Mouse (Mus musculus): ENCODE results near the gene Olfr221. TPM values are rescaled to one million over a fixed set of nuclear protein-coding genes. Genes with fewer than 3 reads are reported as not detected.

Gene Olfr221
- polyA plus RNA-seq, 1 experiment from 2014 or later, result not detected

- no peak for DNase-seq (ENCODE audit: low spot score)
- 67% methylated on average over 1 of the region's 1 CpGs for WGBS
- ATAC-seq (ENCODE audit: insufficient read depth, low FRiP score, low TSS enrichment), result no peak
- Histone ChIP-seq H3K4me3 (ENCODE audit: low read depth, low read length) (0 out of 2 replicates have a peak overlapping the region, but pooled peaks have one; percentile 13), H3K9ac (ENCODE audit: low read length) (no peak overlapping the region), H3K4me1 (ENCODE audit: control insufficient read depth, insufficient read depth, low read length) (peaks cover 55% of the 10 kb centered on the region), H3K4me2 (ENCODE audit: low read depth) (peak overlapping the region; percentile 26), H3K36me3 (ENCODE audit: control insufficient read depth, insufficient read depth, low read length) (peaks cover 11% of the 10 kb centered on the region), H3K27ac (ENCODE audit: low read depth, low read length) (peak overlapping the region; percentile 100), H3K27me3 (ENCODE audit: control insufficient read depth, insufficient read depth, low read length) (no peaks in the 10 kb centered on the region), H3K9me3 (ENCODE audit: control insufficient read depth, low read length) (no peaks in the 10 kb centered on the region)
These were observed 30.6 kb downstream of the Olfr221 start for GRCm38 (mm10) chr14:52011683-52012082.

- Histone ChIP-seq H3K4me3 (ENCODE audit: low read depth, low read length) (peak overlapping the region; percentile 28), H3K9ac (ENCODE audit: low read length) (peak overlapping the region; percentile 69), H3K27ac (ENCODE audit: low read depth, low read length) (peak overlapping the region; percentile 97), H3K9me3 (ENCODE audit: control insufficient read depth, low read length) (no peaks in the 10 kb centered on the region), H3K27me3 (ENCODE audit: control insufficient read depth, insufficient read depth, low read length) (no peaks in the 10 kb centered on the region), H3K4me1 (ENCODE audit: control insufficient read depth, insufficient read depth, low read length) (peaks cover 46% of the 10 kb centered on the region), H3K4me2 (ENCODE audit: low read depth) (peak overlapping the region; percentile 47), H3K36me3 (ENCODE audit: control insufficient read depth, insufficient read depth, low read length) (peaks cover 18% of the 10 kb centered on the region)
- WGBS, result under 1% methylated on average over 9 of the region's 9 CpGs
- ATAC-seq (ENCODE audit: insufficient read depth, low FRiP score, low TSS enrichment) (peak; percentile 81), DNase-seq (ENCODE audit: low spot score) (peak; percentile 90)
These were observed 31.7 kb downstream of the Olfr221 start for GRCm38 (mm10) chr14:52010446-52011111.

- Histone ChIP-seq H3K27me3 (ENCODE audit: control insufficient read depth, insufficient read depth, low read length) (no peaks in the 10 kb centered on the region), H3K4me1 (ENCODE audit: control insufficient read depth, insufficient read depth, low read length) (peaks cover 45% of the 10 kb centered on the region), H3K27ac (ENCODE audit: low read depth, low read length) (peak overlapping the region; percentile 97), H3K4me3 (ENCODE audit: low read depth, low read length) (peak overlapping the region; percentile 28), H3K9me3 (ENCODE audit: control insufficient read depth, low read length) (no peaks in the 10 kb centered on the region), H3K36me3 (ENCODE audit: control insufficient read depth, insufficient read depth, low read length) (peaks cover 23% of the 10 kb centered on the region), H3K9ac (ENCODE audit: low read length) (peak overlapping the region; percentile 69), H3K4me2 (ENCODE audit: low read depth) (peak overlapping the region; percentile 47)
- ATAC-seq (ENCODE audit: insufficient read depth, low FRiP score, low TSS enrichment) (no peak), DNase-seq (ENCODE audit: low spot score) (no peak)
- WGBS, result 49% methylated on average over 6 of the region's 6 CpGs
These were observed 32.4 kb downstream of the Olfr221 start for GRCm38 (mm10) chr14:52009841-52010240.

- Histone ChIP-seq H3K27ac (ENCODE audit: low read depth, low read length) (peak overlapping the region; percentile 24; the same call in 1 of the 2 replicates), H3K27me3 (ENCODE audit: control insufficient read depth, insufficient read depth, low read length) (no peaks in the 10 kb centered on the region), H3K4me3 (ENCODE audit: low read depth, low read length) (peak overlapping the region; percentile 28), H3K9ac (ENCODE audit: low read length) (peak overlapping the region; percentile 39; the same call in 1 of the 2 replicates), H3K4me1 (ENCODE audit: control insufficient read depth, insufficient read depth, low read length) (peaks cover 50% of the 10 kb centered on the region), H3K4me2 (ENCODE audit: low read depth) (peak overlapping the region; percentile 47), H3K9me3 (ENCODE audit: control insufficient read depth, low read length) (no peaks in the 10 kb centered on the region), H3K36me3 (ENCODE audit: control insufficient read depth, insufficient read depth, low read length) (peaks cover 23% of the 10 kb centered on the region)
- no peak for ATAC-seq (ENCODE audit: insufficient read depth, low FRiP score, low TSS enrichment)
- DNase-seq (ENCODE audit: low spot score), result no peak
- WGBS, result 43% methylated on average over 26 of the region's 26 CpGs
These were observed 32.9 kb downstream of the Olfr221 start for GRCm38 (mm10) chr14:52009361-52009760.

- ATAC-seq (ENCODE audit: insufficient read depth, low FRiP score, low TSS enrichment), result peak; percentile 8; the same call in 1 of the 2 replicates
- H3K4me2 ChIP-seq (ENCODE audit: low read depth), result peak overlapping the region; percentile 47
- H3K27ac ChIP-seq (ENCODE audit: low read depth, low read length), result peak overlapping the region; percentile 24; the same call in 1 of the 2 replicates
- H3K9me3 ChIP-seq (ENCODE audit: control insufficient read depth, low read length), result no peaks in the 10 kb centered on the region
- H3K9ac ChIP-seq (ENCODE audit: low read length), result peak overlapping the region; percentile 39; the same call in 1 of the 2 replicates
- peak; percentile 91 for DNase-seq (ENCODE audit: low spot score)
- H3K4me1 ChIP-seq (ENCODE audit: control insufficient read depth, insufficient read depth, low read length), result peaks cover 54% of the 10 kb centered on the region
- peak overlapping the region; percentile 28; the same call in 1 of the 2 replicates for H3K4me3 ChIP-seq (ENCODE audit: low read depth, low read length)
- H3K27me3 ChIP-seq (ENCODE audit: control insufficient read depth, insufficient read depth, low read length), result no peaks in the 10 kb centered on the region
- WGBS, result 58% methylated on average over 38 of the region's 38 CpGs
- peaks cover 23% of the 10 kb centered on the region for H3K36me3 ChIP-seq (ENCODE audit: control insufficient read depth, insufficient read depth, low read length)
These were observed 33.7 kb downstream of the Olfr221 start for GRCm38 (mm10) chr14:52008321-52009203.

GRCm38 (mm10) chr14:52006771-52007170 is 35.5 kb downstream of the Olfr221 start:
- H3K27ac ChIP-seq (ENCODE audit: low read depth, low read length), result no peak overlapping the region
- H3K36me3 ChIP-seq (ENCODE audit: control insufficient read depth, insufficient read depth, low read length), result peaks cover 32% of the 10 kb centered on the region
- H3K4me2 ChIP-seq (ENCODE audit: low read depth), result no peak overlapping the region
- H3K27me3 ChIP-seq (ENCODE audit: control insufficient read depth, insufficient read depth, low read length), result no peaks in the 10 kb centered on the region
- H3K9me3 ChIP-seq (ENCODE audit: control insufficient read depth, low read length), result no peaks in the 10 kb centered on the region
- no peak overlapping the region for H3K9ac ChIP-seq (ENCODE audit: low read length)
- H3K4me1 ChIP-seq (ENCODE audit: control insufficient read depth, insufficient read depth, low read length), result peaks cover 42% of the 10 kb centered on the region
- H3K4me3 ChIP-seq (ENCODE audit: low read depth, low read length), result no peak overlapping the region
- 97% methylated on average over 23 of the region's 23 CpGs for WGBS
- ATAC-seq (ENCODE audit: insufficient read depth, low FRiP score, low TSS enrichment) (no peak), DNase-seq (ENCODE audit: low spot score) (no peak)

- no peaks in the 10 kb centered on the region for H3K9me3 ChIP-seq (ENCODE audit: control insufficient read depth, low read length)
- no peak overlapping the region for H3K4me3 ChIP-seq (ENCODE audit: low read depth, low read length)
- no peak overlapping the region for H3K4me2 ChIP-seq (ENCODE audit: low read depth)
- H3K27ac ChIP-seq (ENCODE audit: low read depth, low read length), result no peak overlapping the region
- H3K36me3 ChIP-seq (ENCODE audit: control insufficient read depth, insufficient read depth, low read length), result peaks cover 32% of the 10 kb centered on the region
- no peaks in the 10 kb centered on the region for H3K27me3 ChIP-seq (ENCODE audit: control insufficient read depth, insufficient read depth, low read length)
- WGBS, result 77% methylated on average over 7 of the region's 8 CpGs
- H3K4me1 ChIP-seq (ENCODE audit: control insufficient read depth, insufficient read depth, low read length), result peaks cover 37% of the 10 kb centered on the region
- H3K9ac ChIP-seq (ENCODE audit: low read length), result no peak overlapping the region
- DNase-seq (ENCODE audit: low spot score), result peak; percentile 42
- ATAC-seq (ENCODE audit: insufficient read depth, low FRiP score, low TSS enrichment), result no peak
These were observed 36.0 kb downstream of the Olfr221 start for GRCm38 (mm10) chr14:52006241-52006640.

GRCm38 (mm10) chr14:52005616-52006015 is 36.6 kb downstream of the Olfr221 start:
- Histone ChIP-seq H3K4me2 (ENCODE audit: low read depth) (no peak overlapping the region), H3K27me3 (ENCODE audit: control insufficient read depth, insufficient read depth, low read length) (no peaks in the 10 kb centered on the region), H3K4me3 (ENCODE audit: low read depth, low read length) (no peak overlapping the region), H3K27ac (ENCODE audit: low read depth, low read length) (no peak overlapping the region), H3K36me3 (ENCODE audit: control insufficient read depth, insufficient read depth, low read length) (peaks cover 35% of the 10 kb centered on the region), H3K9ac (ENCODE audit: low read length) (no peak overlapping the region; the same call in 1 of the 2 replicates), H3K4me1 (ENCODE audit: control insufficient read depth, insufficient read depth, low read length) (peaks cover 32% of the 10 kb centered on the region), H3K9me3 (ENCODE audit: control insufficient read depth, low read length) (no peaks in the 10 kb centered on the region)
- WGBS, result 79% methylated on average over 6 of the region's 6 CpGs
- ATAC-seq (ENCODE audit: insufficient read depth, low FRiP score, low TSS enrichment) (no peak), DNase-seq (ENCODE audit: low spot score) (no peak)

Measured in neural tube, embryonic 11.5 days (tissue).